Mouse (Mus musculus) erythroblast, adult 5-6 weeks (primary cell): ENCODE measurements around the gene Psmd9. TPM values are rescaled to one million over a fixed set of nuclear protein-coding genes. Genes with fewer than 3 reads are reported as not detected.

Experiments used
- ATAC-seq: replicated peaks from 2 replicates; pipeline ENCODE4 v1.8.0; 2016; ENCODE audit warnings: moderate number of reproducible peaks, mild to moderate bottlenecking, moderate TSS enrichment, inconsistent platforms; ENCODE audit not compliant: poor library complexity, low FRiP score, severe bottlenecking
- total RNA-seq, 2 experiments: library from RNA; stranded (forward) in 1 of 2; stranded (reverse) in 1 of 2; fragments of 150-400 nt in 1 of 2; fragments of 200-764, 138-1000 nt in 1 of 2; gene quantifications; 2 replicates each; pipeline versions ENCODE4 v1.2.3 to v1.2.4; 2015 to 2017; ENCODE audit warnings: low replicate concordance in 2 of 2

Psmd9 gene
- total RNA-seq, 2 experiments from 2014 or later: 6.9 to 13.8 TPM

DNA sequence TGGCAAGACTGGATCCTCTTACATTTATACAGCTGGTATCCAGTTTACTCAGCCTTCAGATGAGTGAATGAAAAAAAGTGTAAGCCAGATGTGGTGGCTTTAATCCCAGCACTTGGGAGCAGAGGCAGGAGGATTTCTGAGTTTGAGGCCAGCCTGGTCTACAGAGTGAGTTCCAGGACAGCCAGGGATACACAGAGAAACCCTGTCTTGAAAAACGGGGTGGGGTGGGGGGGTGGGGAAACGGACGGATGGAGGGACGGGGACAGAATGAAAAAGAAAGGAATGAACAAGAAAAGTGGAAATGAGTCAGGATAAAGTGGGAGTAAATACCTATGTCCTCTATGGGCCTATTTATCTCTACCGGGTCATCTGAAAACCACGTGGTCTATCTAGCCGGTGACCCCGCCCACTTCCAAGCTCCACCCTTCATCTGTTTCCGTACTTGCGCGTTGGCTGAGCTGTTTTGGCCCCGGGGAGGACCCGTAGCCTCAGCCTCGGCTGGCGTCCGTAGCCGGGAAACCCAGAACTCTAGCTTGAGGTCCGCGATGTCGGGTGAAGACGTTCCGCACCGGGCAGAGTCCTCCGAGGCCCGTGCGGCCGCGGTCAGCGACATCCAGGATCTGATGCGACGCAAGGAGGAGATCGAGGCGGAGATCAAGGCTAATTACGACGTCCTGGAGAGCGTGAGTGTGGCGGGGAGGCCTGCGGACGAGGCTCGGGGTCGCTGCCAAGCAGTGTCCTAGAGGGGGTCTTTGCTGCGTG is 58.7 kb downstream of the Psmd9 start:
- ATAC-seq: peak; percentile 85

DNA sequence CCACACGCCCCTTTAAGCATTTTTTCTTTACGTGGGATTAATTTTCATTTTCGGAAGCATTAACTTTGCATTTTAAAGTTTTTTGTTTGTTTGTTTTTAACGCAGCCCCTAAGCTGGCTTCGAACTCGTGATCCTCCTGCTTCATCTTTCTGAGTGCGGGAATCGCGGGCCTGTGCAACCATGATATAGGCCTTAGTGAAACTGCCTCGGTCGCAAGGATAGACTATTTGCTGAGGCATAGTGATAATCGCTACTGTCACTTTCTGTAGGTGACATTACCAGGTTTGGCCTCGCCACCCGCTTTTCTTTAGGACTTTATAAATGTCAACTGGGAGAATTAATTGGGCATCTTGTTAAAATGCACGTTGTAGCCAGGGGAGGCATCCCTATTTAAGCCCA is 59.3 kb downstream of the Psmd9 start:
- peak; percentile 58 for ATAC-seq

DNA sequence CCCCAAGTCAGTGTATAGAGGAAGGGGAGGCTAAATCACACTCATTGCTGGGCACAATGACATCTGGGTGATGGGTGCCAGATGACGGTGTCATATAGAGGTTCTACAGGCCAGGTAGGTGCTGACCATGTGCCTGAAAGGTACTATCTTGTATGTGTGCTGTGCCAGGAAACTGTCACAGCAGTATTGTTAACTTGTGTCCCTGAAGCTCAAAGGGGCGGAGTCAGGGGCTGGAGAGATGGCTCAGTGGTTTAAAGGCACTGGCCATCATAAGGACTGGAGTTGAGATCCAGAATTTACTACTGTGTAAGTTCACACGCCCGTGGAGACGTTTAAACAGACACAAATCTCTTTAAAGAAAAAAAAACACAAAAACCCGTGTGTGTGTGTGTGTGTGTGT is 60.1 kb downstream of the Psmd9 start:
- ATAC-seq: peak; percentile 21; the same call in 1 of the 2 replicates

DNA sequence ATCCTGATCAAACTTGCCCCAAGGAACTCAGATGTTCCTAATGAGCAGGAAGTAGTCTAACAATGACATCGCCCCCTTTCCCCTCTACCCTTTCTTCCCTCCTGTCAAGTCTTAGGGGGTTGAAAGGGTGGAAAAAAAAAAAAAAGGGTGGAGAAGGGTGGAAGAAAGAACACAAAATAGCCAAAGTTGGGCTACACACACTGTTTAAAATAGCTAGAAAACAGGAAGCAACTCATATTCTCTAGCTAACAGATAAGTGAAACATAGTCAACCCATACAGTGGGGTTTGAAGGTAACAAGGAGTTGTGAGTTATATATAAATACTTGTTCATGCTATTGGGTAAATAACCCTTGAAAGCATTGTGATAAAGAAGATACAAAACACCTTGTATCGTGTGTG is 63.0 kb downstream of the Psmd9 start:
- ATAC-seq: no peak

DNA sequence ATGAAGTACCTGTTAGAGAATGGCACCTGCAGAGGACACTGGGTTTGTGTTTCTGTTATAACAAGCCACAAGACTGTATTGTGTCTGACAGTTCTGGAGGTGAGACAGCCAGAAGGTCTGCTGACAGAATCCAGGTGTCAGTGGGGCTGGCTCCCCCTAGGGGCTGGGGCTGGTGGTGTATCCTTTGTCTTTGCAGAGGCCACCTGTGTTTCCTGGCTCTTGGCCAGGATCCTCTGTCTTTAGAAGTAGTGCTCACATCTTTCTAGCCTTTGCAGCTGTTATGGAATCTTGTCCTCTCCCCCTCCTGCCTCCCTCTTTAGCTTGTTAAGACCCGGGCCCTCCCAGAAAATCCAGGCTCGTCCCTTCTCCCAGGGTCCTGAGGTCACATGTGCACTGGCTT is 66.5 kb downstream of the Psmd9 start:
- ATAC-seq: peak; percentile 74; the same call in 1 of the 2 replicates

DNA sequence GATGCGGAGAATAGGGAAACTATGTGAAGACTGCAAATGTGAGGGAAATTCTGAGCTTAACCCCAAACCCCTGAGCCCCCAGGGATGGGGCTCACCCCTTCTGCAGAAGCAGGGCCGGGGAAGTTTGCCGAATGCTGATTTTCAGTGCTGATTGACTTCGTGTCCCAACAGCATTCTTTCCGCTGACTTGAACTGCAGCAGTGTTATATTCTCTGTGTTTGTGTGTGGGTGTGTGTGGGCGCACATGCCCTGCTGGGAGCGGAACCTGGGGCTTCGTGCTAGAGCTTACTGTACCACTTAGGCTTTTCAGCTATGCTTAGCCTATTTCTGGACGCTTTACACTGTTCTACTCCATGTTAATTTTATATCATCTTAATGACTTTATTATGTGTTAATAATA is 67.2 kb downstream of the Psmd9 start:
- ATAC-seq: no peak

DNA sequence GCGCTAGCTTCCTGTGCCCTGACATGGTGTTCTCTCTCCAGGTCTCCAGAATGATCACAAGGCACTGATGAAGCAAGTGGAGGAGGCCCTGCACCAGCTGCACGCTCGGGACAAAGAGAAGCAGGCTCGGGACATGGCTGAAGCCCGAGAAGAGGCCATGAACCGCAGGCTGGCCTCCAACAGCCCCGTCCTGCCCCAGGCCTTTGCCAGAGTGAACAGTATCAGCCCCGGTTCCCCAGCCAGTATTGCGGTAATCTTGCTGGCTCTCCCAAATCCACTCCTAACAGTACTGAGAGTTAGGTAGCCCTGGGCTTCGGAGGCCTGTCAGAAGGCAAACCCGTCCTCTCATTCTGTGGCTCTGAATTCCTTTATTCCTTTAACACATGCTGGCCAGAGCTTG is 70.3 kb downstream of the Psmd9 start:
- ATAC-seq: no peak

DNA sequence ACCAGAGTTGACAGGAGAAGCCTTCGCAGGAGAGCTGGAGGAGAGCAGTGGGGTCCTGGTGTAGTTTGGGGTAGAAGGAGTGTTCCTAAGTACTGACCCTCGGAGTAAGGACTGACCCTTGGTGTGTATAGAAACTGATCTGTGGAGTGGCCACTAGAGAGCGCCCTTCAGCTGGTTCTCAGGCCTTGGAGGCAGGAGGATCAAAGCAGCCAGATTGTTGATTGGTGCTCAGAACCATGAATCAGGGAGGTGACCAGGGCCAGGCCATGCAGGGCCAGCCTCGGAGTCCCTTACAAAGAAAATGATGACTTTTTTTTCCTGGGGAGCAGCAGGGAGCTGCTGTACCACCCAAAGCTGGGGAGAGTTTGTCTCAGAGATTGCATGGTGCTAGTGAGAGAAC is 76.3 kb downstream of the Psmd9 start:
- peak; percentile 68; the same call in 1 of the 2 replicates for ATAC-seq

DNA sequence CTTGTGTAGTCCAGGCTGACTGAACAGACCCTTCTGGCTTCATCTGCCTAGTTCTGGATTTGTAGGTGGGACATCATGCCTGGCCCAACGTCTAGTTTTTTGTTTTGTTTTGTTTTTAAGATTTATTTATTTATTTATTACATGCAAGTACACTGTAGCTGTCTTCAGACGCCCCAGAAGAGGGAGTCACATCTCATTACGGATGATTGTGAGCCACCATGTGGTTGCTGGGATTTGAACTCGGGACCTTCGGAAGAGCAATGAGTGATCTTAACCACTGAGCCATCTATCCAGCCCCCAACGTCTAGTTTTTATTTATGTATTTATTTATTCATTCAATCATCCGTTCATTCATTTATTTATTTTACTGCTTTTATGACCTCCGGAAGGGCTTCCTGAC is 82.2 kb downstream of the Psmd9 start:
- no peak for ATAC-seq

DNA sequence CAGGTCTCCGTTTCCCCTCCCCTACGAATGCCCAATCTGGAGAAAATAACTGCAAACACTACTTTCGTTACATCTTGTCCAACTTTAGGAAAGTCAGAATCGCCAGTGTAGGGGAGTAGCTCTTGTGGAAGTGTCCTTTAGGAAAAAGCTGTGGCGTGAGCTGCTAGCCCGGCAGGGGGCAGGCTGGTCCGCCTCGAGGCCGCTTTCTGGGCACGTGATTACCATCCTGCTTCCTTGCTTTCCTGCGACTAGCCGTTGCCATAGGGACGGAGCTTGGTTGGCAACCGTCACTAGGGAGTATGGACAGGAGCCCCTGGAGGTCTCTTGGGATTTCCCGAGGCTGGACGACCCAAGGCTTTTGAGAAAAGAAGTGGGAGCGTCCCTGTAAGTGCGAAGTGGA is 82.6 kb downstream of the Psmd9 start, which contains the start of gene Wdr66:
Gene Wdr66, plus strand, starts transcription at position 269 of the 400 bp plus-strand sequence.
- peak; percentile 66 for ATAC-seq

DNA sequence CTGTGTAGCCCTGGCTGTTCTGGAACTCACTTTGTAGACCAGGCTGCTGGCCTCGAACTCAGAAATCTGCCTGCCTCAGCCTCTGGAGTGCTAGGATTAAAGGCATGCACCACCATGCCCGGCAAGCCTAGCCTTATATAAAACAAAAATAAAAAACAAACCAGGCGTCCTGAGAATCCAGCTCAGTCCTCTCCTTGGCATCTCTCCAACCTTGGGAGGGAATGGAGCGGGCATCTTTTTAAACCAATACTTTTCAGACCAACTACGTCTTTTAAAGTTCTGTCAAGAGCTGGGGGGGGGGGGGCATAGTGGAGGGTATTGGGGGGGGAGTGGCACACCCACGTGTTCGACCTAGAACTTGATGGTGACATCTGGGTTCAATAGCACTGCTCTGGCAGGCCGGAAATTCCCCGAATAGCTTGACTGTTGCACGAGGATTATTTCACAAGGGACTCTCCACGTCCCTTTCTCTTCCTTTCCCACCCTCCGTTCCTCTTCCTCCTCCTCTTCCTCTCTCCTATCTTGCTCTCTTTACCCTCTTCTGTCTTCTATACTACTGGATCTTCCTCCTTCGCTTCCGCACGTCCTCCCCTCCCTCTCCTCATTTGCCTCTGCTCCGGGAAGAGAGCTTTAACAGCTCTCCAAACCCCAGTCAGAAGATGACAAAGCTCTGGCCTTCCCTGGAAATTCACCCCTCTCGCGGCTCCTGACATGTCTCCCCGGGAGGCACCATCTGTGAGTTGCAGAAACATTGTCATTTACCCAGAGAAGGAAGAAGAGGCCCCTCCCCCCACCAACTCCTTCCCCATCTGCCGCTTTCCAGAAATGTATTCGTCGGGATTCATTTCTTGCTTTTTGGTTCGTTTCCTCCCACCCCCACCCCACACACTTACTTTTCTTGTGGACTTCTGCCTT is 87.9 kb downstream of the Psmd9 start:
- no peak for ATAC-seq

DNA sequence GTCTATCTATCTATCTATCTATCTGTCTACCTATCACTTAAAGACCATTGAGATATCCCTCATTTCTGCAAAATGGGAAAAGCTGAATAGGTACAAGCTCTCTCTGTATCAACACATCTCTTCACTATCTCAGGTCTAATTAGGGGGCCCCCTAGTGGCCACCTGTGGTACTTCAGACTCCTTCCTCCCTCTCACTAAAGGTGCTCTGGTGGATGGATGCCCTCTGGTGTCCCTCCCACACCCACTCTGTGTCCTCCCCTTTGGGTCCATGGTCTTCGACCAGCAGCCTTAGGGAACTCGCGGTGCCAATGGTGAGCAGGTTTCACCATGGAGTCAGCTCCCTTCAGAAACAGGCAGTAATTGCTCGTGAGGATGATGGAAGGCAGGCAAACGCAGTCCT is 89.8 kb downstream of the Psmd9 start:
- ATAC-seq: peak; percentile 90

DNA sequence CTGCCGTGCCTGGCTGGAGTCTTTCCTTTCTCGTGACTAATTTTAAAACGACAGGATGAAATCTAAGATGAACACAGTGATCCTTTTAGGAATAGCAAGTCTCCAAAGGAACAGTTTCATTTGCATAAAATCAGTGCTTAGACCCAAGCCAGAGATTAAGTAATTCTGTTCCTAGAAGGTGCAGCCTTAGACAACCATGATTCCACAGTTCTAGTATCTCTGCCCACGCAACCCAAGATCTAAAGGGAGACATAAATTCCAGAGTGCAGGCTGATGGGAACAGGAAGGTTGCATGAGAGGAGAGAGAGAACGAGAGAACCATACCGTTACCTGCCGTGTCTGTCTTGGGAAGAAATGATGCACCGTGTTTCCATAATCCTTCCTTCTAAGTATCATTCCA is 91.5 kb downstream of the Psmd9 start:
- ATAC-seq: no peak

DNA sequence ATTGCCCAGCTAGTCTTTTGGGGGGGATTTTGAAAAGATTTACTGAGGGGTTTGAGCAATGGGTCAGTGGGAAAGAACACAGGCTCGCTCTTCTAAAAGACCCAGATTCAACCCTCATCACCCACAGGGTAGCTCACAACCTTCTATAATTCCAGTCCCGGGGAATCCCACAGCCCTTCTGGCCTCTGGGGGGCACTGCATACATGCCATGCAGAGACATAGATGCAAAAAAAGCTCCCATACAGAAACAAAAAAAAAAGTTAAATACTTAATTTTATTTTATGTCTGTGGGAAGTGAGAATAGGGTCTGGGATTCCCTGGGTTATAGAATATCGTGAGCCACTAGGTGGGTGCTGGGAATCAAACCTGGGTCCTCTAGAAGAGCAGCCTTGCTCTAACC is 97.7 kb downstream of the Psmd9 start:
- ATAC-seq: no peak

DNA sequence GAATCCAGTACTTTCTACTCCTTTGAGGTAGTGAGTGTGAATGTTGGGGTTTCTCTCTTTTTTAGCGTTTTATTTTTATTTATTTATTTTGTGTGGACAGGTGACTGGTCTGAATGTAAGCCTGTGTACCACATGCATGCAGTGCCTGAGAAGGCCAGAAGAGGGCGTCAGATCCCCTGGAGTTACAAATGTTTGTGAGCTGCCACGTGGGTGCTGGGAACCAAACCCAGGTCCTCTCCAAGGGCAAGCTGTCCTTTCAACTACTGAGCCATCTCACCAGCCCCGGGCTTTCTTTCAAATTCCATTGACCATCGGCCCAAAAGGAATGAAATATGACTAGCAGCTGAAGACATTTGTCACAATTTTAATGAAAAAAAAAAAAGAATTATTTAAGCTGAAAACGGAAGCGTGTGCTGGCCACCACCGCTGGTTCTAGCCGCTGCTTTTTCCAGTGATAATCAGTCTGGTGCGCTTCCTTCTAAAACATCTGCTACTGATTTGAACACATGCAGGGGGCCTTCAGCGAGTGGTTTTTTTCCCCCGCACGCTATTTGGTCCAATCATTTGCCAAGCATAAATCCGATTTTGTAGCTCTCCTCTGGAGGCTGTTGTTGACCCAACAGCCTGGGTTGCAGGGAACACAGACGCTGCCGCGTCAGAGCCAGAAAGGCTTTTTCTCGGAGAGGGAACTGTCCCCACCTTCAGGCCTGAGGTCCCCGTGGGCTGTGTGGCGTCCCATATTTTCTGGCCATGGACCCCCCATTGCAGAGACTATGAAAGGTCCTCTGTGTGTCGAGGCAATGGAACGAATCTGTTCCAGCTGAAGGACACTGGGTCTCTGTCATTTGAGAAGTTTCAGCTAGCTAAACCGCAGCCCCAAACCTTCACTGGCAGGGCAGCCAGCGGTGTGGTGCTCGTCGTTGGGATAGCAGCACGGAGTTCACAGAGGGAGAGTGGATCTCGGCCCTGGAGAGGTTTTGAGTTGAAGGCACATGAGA is 99.6 kb downstream of the Psmd9 start:
- ATAC-seq: no peak

DNA sequence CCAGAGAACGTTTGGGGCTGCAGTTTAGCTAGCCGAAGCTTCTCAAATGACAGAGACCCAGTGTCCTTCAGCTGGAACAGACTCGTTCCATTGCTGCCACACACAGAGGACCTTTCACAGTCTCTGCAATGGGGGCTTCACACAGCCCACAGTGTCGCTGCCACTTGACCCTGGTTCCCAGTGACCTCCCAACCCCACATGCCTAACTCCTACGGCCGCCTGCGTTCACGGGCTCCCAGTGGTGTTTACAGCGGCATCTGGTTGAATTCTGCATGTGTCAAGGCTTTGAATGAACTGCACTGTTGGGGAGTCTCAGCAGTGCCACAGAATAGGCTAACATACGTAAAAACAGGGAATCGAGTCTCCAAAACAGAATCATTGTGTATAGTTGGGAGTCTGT is 101.7 kb downstream of the Psmd9 start:
- no peak for ATAC-seq

DNA sequence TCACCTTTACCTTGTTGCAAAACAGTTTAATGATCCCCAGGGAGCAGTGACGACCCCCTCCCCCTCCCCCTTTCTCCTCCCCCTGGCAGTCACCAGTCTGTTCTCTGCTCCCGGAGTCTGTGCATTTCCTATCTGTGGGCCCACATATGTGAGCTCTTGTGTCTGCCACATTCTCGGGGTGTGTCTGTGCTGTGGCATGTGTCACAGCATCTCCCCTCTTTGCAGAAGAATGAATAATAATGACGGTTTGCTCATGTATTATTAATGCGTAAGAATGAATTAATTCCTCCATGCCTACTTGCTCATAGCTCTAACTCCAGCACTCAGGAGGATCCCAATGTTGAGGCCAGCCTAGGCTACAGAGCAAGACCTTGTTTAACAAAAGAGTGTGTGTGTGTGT is 103.7 kb downstream of the Psmd9 start:
- ATAC-seq: no peak

DNA sequence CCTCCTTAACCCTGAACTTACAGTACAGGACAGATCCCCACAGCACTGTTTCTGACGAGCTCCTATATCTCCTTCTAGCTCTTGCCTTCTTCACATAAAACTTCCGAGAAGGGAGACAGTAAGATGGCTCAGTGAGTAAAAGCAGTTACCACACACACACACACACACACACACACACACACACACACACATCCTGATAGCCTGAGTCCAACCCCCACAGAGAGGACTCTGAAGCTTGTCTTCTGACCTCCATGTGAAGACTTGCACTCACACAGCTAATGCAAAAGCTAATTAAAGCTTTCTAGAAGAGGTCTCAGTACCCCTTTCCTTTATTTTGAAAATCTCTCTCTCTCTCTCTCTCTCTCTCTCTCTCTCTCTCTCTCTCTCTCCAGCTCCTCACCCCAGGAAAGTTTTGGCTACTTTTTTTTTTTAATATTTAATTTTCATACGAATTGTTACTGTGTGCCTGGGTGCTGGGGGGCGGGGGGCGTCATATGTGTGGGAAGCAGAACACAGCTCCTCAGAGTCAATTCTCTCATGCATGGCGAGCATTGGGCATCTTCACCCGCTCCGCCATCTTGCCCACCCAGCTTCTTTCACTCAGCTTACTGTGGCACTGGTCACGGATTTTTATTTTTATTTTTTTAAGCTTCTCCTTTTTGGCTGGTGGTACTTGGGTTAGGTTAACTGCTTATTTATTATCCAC is 107.6 kb downstream of the Psmd9 start:
- no peak for ATAC-seq

DNA sequence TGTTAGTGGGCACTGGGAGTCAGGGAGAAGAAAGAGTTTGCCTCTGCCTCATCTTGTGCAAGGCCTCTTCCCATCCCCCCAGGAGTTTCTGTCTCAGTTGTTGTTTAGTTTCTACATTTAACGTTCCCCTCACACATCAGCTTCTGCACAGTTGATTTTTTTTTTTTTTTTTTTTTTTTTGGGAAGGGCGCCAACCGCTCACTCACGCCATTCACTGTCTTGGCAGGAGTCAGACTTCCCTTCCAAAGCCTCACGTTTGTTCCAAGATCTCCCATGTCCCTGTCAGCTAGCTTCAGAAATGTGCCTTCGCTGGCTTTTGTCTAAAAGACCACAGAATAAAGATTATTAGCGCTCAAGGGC is 108.1 kb downstream of the Psmd9 start:
- ATAC-seq: no peak
